Mouse (Mus musculus) kidney, postnatal 14 days (tissue): ENCODE measurements around the gene Zfp831.

Experiments
- DNase-seq: peaks from one replicate; pipeline ENCODE4 v3.0.0; 2022; ENCODE audit warnings: mixed read lengths

Gene Zfp831

DNA sequence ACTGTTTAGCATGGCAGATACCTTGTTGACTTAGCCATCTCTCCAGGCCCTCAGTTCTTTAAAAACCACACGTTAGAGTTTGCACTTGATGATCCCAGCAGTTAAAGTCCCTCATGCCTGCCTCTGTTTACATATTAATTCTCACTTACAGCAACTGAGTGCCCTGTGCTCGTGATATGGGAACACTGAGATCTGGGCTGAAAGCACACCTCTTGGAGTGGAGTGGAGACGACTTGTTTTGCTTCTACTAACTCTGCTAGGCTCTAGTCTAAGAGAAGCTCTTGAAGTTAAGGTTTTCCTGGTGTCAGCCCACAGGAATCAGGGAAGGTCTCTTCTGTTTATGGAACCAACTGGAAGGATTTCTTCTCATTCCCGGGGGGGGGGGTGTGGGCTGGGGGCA, 9.5 kb downstream of the Zfp831 start:
- DNase-seq: no peak

DNA sequence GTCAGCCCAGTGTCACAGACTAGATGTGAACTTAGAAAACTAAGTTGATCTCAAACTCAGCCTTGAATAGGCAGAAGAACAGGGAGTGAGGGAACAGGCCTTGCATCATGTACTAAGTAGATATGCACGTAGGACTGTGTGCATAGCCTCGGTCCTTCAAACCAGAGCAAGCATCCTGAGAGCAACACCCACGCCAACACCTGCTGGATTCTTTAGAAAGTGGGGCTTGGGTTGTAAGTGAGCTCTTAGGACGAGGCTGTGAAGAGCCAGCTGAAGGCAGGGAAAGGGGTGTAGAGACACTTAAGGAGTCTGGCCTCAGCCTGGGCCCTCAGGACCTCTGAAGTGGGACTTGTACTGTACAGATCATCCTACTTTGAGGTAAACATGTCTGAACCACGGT, 12.0 kb downstream of the Zfp831 start:
- no peak for DNase-seq

DNA sequence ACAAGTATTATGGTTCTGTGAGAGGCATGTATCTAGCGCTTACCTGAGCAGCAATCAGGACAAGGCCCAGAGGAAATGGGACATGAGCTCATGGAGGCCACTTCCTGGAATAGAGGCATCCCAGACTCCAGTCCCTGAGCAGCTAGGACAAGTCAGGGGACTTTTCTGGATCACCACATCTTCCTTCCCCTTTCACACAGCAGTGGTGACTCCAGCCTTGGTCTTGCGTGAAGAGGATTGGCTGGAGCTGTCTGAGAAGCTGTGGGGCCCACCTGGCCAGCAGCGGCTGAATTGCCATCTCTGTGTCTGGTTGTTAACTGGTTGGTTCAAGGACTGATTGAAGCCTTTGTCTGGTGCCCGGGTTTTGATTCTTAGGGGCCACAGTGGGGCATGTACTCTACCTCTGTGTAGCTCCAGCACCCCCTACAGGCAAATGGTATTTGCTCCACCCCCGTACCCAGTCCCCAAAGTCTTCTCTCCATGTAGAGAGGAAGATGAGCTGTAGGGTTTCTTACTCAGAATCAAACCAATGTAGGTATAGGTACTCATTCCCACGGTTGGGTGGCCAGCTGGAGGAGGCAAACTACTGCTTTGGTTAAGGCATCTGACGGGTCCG, 15.0 kb downstream of the Zfp831 start:
- DNase-seq: no peak

DNA sequence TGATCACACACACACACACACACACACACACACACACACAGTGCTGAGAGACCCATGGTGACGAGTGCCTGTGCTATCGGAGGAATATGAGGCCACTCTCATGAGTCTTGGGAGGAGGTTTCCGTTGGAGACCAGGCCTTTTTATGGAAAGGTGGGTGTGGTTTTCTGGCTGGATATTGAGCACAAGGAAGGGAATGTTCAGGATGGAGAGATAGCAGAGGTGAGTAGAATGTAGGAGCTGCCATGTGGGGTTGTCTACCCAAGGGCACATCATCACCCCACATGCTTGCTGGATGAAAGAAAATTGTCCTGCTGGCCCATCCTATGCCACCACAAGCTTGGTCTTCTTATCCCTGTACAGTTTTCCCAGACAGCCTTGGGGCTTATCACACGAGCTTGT, 16.5 kb downstream of the Zfp831 start:
- DNase-seq: no peak

DNA sequence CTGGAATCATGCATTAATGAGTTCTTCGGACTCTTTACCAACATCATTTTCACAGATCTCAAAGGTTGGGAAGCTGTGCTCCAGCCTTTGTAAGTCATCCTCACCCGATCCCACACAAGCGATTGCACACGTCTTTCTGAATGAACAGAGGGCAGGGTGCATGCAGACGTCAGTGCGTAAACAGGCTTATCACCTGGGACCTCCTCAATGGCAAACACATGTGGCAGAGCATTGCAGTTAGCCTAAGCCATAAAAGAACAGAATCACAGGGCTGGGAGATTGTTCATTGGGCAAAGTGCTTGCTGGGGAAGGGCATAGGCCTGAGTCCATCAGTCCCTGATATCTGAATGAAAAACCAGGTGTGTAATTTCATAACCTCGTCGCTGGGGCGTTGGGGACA, 17.0 kb downstream of the Zfp831 start:
- no peak for DNase-seq

DNA sequence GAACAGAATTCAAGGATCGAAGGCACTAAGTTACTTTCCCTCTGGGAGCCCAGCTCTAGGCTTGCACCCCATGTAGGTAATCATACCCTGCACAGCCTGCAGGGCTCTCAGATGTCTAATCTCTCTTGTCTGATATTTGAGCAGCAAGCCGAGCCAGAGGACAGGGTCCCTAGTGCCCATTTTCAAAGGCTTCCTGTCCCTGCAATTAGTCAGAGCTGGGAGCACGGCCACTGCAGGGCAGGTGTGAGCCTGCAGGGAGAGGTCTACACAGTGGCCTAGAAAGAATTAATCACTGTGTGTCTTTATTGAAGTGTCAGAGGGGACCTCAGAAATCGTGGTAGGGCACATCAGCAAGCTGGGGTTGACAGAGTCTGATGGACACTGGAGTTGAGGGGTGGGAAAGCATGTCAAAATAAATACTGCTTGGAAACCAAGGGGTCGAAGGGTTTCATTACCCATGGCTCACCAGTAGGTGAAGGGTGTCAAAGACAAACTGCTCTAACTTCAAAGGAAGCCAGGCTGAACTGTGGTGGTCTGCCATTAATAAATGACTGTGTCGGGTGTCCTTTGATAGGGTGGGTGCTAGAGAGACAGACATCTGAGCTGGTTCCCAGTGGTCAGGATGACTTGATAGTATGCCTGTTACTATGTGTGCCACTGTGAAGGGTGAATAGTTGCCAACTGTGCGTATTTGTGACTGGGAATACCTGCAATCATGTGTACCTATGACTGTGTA, 18.3 kb downstream of the Zfp831 start:
- DNase-seq: no peak

DNA sequence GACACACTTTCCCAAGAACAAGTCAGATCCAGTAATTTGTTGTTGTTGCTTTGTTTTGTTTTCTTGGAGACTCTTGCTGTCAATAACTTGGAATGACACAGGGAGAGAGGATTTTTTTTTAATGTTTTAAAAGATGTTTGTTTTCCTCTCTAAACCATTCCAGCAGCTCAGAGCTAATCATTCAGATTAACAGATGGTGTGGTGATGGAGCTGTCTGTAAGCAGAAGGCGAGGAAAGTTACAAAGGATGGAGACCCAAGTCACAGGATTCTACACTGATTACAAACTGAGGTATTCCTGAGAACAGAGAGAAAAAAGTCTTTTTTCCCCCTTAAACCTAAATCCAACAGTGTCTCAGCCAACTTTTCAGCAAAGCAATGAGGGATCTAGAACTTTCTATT, 19.3 kb downstream of the Zfp831 start:
- DNase-seq: no peak

DNA sequence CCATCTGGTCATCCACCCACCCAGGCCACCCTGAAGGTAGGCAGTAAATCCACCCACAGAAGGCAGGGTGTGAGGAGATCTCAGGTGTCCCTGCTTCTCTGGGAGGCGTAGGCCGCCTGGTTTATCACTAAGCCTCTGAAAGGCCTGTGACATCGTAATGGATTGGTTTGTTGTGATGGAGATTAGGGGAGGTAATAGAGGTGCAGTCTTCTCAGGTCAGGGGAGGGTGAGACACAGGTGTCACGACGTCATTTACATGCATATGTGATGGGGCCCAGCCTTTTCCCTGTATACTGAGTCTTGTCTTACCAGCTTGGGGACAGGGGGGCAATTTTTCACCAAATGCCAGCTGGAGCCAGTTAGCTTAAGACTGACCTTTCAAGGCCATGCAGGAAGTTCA, 22.1 kb downstream of the Zfp831 start:
- no peak for DNase-seq

DNA sequence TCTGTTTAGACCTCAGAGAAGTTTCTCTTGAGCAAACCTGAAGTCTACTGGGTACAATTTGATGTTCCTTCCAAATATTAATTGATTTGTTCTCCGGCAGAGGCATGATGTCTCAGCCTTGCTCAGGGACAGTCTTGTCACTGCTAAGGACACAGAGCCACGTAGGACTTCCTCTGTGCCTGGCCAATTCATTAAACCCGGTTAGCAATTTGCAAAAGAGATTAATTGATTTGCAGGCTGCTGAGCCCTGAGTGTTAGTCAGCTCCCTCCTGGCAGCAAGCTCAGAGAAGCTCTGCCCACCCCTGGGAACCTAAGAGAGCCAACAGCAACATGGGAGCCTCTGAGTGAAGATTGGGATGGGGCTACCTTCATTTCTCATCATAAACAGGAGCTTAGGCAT, 25.5 kb downstream of the Zfp831 start:
- no peak for DNase-seq

DNA sequence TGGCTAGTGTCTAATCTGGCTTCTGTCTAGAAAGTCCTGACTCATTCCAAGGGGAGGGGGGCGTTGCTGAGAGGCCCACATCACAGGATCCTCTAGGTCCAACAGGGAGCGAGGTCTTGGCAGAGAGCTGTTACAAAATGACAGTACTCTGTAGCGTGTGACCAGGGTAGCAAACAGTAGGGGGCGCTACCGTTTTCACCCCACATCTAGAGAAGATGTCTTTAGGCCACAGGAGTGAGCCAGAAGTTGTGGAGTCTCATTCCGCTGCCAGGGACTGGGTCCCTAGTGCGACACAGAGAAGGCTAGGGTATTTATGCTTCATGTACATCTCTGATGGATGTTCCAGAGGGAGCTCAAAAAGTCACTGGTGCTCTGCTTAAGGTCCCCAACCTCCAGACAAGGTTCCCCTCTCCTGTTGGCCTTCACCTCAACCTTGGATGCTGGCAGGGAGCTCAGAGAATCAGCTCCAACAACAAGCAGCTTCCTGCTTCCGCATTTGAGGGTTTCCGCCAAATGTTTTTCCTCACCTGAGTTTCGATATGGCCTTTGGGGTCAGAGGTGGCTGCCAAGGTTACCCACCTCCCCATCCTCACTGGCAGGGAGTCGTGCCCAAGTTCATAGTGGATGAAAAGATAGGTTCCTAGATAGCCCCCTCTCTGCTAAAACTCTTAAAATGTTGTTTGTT, 29.3 kb downstream of the Zfp831 start:
- DNase-seq: peak; percentile 8

DNA sequence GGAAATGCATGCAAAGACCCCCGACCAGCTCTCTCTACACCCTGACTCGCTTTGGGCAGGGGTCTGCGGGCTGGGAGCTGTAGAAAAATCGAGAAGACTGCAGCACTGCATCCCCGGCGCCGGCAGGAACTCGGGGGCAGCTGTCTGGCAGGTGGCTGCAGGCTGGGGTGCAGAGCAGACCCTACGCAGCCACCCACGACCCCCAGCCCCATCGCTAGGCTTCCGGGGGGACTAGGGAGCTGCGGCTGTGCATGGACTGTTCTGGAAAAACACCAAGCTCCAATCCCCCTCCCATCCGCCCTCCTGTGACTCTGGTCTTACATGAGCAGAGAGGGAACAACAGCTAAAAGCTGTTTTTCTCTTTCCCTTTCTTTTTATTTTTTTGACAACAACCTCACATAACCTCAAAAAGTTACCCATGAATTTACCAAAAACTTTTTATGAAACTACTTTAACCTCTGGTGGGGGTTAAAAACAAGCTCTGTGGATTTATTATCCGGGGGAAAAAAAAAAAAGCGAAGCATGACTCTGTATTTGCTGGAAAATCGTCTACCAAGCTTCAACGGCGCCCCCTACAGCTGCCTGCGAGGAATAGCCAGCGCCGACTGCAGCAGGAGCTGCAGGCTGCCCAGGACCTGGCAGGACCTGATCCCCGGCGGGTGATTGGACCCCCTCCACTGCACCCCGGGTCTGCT, 30.4 kb downstream of the Zfp831 start:
- peak; percentile 91 for DNase-seq

DNA sequence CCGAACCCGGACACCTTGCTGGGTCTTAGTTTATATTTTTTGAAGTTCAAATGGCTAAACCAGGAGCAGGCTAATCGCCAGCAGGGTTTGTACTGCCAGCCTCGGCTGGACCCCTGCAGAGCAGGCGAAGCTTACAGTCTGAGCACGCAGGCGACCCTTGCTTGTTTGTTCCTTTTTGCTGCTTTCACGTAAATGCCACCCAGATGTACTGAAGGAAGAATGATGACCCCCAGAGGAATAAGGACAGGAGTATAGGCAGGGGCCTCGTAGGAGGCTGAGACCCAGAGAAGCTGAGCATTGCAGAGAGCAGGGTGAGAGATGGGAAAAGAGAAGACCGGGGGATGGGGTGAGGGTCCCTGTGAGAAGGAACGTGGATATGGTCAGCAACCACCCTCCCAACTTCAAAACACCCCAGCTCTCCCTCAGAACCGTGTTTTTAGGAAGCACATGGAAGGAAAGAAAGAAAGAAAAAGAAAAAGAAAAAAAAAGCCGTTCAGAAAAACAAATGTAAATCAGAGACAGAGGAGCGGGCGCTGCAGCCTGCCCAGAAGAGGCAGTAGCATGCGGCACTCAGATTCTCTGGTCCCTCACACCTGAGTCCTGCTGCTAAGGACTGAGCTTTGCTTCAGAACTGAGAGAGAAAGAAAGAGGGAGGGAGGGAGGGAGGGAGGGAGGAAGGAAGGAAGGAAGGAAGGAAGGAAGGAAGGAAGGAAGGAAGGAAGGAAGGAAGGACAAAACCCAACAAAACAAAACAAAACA, 31.1 kb downstream of the Zfp831 start:
- no peak for DNase-seq

DNA sequence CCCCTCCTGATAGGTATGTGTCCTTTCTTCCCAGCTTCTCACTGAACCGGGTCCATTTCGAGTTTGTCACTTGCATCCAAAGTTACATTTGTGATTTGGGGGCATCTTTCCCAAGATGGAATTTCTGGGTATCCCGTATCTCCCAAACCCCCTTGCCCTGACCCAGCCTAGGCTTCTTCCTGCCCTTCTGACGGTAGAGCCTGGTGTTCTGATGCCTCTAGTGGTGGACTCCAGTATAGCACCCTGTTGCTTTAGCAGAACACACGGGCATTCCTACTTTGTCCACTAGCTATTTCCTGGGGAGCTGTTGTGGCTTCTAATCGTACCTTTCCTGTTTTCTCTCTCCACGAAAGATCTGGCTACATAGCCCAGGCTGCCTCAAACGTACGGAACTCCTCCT, 32.3 kb downstream of the Zfp831 start:
- peak; percentile 81 for DNase-seq

DNA sequence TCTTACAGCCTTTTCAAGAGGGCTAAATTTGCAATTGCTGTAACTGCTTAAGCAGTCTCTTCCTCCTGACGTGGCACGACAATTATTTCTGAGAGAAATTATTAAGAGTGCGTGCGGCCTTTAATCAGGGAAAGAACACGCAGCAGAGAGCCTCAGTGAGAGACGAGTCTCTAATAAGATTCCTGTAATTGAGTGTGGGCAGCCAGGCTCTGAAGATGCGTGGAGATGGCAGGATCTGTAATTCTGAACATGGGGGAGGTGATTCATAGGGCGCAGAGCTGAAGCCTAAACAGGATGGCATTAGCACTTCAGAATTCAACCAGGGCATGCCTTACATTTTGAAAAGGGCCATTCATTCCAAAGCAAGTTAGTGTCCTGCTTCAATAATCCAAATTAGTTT, 58.0 kb downstream of the Zfp831 start:
- no peak for DNase-seq

DNA sequence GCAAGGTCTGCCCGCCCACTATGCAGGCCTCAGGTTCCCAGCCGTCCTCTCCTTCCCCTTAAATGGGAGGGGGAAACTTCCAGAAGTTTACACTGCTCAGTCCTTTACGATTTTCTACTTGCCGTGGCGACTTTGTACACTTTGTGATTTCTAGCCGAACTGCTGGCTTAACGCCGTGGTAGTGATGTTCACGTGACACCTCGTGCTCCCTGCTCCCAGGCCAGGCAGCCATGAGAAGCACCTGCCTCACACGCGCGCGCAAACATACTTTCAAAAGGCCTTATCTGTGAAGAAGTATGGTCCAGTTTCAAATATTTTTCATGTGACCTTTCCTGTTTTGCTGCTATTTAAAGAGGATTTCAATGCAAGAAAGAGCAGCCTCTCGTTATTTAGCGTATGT, 63.8 kb downstream of the Zfp831 start:
- no peak for DNase-seq

DNA sequence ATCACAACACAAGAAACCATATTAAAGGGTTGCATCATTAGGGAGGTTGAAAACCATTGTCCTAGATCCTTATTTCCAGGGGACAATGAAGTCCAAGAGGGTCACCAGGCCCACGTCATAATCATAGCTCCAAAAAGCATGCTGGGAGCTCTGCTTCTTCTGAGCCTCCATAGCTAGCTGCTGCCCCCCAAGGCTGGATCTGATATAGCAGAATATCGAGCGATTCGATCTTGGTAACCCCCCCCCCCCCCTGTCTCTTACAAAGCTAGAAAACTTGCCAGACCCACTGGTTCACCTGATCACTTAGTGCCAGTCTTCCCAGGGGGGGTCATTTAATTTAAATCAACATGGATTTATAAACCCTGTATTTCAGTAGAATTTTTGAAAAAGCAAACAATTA, 65.3 kb downstream of the Zfp831 start:
- no peak for DNase-seq

DNA sequence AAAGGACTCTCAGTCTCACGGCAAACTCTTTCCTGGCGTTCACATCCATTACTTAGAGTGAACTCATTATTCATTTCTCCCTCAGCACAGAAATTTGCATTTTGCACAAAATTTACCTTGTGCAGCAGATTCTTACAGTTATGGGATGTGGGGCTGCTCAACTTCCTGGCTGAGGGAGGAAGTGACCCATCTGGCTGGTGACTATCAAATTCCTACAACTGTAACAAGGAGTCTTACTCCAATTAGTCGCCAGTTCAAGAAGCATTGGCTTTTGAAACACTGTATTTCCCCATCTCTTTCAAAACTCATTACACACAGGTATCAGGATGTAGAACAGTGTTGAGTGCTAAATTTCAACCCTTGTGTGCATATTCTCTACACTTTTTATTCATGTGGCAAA, 66.9 kb downstream of the Zfp831 start:
- no peak for DNase-seq

DNA sequence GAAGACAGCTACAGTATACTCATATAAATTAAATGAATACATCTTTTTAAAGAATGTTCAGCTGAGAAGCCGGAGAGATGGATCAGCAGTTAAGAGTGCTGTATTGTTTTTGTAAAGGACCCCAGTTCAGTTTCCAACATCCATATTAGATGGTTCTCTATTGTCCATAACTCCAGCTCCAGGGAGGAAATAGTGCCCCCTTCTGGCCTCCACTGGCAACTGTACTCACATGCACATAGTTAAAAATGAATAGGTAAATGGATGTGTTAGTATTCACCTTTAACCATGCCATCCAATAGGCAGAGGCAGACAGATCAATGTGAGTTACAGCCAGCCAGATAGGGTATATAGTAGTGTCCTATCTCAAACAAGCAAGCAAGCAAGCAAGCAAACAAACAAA, 68.7 kb downstream of the Zfp831 start:
- DNase-seq: no peak

DNA sequence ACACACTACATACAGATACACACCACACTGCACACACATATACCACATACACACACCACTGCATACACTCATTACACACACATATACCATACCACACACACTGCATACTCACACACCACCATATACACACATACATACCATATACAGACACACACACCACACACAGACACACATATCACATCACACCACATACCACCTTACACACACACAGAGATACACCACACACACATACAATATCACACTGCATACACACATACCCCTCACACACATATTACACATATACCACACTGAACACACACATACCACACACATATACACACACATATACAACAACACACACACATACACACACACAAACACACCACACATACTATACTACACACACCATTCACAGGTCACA, 72.6 kb downstream of the Zfp831 start:
- DNase-seq: no peak

DNA sequence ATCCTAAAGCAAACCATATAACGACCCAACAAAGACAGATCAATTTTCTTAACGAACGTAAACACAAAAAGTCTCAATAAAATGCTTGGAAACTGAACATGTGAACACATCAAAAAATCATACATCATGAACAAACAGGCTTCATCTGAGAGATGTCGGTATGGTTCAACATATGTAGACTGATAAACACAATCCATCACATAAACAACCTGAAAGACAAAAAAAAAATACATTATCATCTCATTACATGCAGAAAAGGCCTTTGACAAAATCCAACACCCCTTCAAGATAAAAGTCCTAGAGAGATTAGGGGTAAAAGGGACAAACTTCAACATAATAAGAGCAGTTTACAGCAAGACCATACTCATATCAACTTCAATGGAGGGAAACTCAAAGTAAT, 74.5 kb downstream of the Zfp831 start:
- no peak for DNase-seq

DNA sequence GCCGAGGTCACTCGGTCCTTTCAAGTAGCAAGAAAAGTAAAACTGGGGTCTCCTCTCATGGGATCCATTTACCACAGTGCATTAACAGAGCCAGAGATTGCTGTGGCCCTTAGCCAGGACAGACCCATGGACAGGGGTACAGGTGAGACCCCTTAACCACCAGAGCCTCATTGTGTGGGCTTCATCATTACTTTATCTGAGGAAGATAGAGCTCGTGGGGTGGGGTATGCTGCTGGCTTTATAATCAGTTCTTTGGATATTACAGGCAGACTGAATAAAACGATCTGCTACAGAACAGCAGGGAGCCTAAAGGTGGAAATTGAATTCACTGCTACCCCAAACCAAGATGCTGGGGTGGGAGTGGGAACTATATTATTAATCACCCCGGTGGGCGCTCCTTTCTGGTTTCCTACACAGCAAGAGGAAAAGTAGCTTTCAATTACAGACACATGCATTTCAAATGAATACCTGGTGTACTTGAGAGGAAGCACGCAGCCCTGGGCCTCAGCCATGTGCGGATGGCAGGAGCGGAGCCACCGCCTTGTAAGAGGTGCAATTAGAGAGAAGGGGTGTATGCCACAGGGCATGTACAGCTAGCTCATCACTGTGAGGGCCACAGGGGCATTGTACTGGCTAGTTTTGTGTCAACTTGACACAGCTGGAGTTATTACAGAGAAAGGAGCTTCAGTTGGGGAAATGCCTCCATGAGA, 83.9 kb downstream of the Zfp831 start:
- DNase-seq: no peak

DNA sequence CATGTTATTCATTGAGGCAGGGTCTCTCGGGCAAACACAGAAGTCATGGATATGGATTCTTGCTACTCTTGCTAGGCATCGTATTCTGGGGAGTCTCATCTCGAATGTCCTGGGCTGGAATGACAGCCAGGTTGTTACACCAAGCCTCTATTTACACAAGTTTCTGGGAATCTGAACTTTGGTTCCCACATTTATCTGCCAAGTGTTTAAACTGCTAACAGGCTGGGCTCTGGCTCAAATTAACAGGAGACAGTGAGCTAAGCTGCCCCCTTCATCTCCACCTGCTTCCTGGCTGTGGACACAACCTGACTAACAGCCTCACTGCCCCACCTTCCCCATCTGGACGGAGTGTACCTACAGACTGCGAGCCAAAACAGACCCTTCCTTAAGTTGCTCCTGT, 88.6 kb downstream of the Zfp831 start:
- DNase-seq: no peak
